Comparison of ENCODE assay signal across 23 mouse cellular contexts in the genomic region with DNA sequence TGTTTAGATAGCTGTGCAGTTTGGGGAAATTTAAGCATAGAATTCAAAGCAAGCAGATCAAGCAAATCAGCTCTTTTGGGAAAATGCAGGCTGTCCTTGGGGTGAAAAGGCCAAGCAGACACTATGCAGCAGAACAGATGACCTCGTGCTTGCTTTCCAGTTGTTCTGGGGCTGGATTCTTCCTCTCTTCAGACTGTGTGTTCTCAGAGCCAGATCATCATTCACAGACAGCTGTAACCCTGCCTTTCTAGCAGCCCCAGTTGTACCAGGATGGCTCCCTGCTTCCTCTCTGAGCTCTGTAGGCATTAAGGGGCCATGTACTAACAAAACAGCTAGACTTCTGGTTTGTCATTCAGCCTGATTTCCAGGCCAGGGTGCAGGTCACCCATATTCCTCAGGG.
A peak's percentile ranks its signal among the peaks of the same experiment; 100 is the strongest.
DNase-seq lines count a peak whose midpoint lies in the region; ATAC-seq and TF ChIP-seq lines count a peak whose summit lies in the region.
"Had no signal": no experiment of that assay in that cellular context is flagged by ENCODE, and none has a peak within 500 bp of the region (broad histone marks: within the 10 kb centered on the region; RNA-seq: fewer than 3 reads in every experiment).

No protein-coding gene starts in this region.

- H3K4me1 ChIP-seq in liver, adult 2 months (ENCODE audit: control insufficient read depth, insufficient read depth, low read length), result no peaks in the 10 kb centered on the region
- no peaks in the 10 kb centered on the region for H3K4me1 ChIP-seq in liver, postnatal 0 days (ENCODE audit: insufficient read depth)
- H3K4me1 ChIP-seq in lung, embryonic 16.5 days (replicated peaks; ENCODE audit: control insufficient read depth, insufficient read depth, low read length), result no peaks in the 10 kb centered on the region
- H3K4me1 ChIP-seq in lung, adult 2 months (ENCODE audit: control insufficient read depth, insufficient read depth, low read length), result no peaks in the 10 kb centered on the region
- H3K4me1 ChIP-seq: forebrain, embryonic 10.5 days; forebrain, embryonic 13.5 days; heart, embryonic 10.5 days; heart, embryonic 13.5 days; hindbrain, embryonic 12.5 days; hindbrain, embryonic 15.5 days had no signal

- H3K36me3 ChIP-seq in liver, adult 2 months (ENCODE audit: control insufficient read depth, insufficient read depth, low read length), result no peaks in the 10 kb centered on the region
- H3K36me3 ChIP-seq in liver, postnatal 0 days (replicated peaks; ENCODE audit: insufficient read depth, low read length), result no peaks in the 10 kb centered on the region
- H3K36me3 ChIP-seq in lung, embryonic 16.5 days (ENCODE audit: control insufficient read depth, insufficient read depth, low read length), result no peaks in the 10 kb centered on the region
- H3K36me3 ChIP-seq: forebrain, embryonic 10.5 days; heart, embryonic 10.5 days; heart, embryonic 13.5 days; hindbrain, embryonic 12.5 days; hindbrain, embryonic 15.5 days had no signal

- no peak overlapping the region for H3K27ac ChIP-seq in liver, adult 2 months (replicated peaks; ENCODE audit: insufficient read depth, low read depth, low read length)
- no peak overlapping the region for H3K27ac ChIP-seq in liver, postnatal 0 days (ENCODE audit: low read depth)
- no peak overlapping the region for H3K27ac ChIP-seq in lung, embryonic 16.5 days (ENCODE audit: low read length)
- H3K27ac ChIP-seq: forebrain, embryonic 10.5 days; forebrain, embryonic 13.5 days; heart, adult 2 months; heart, embryonic 10.5 days; heart, embryonic 13.5 days; hindbrain, embryonic 12.5 days; hindbrain, embryonic 15.5 days had no signal

- no peaks in the 10 kb centered on the region for H3K9me3 ChIP-seq in liver, postnatal 0 days (ENCODE audit: low read length)
- no peaks in the 10 kb centered on the region for H3K9me3 ChIP-seq in lung, embryonic 16.5 days (ENCODE audit: control insufficient read depth, low read length)
- H3K9me3 ChIP-seq: forebrain, embryonic 10.5 days; forebrain, embryonic 13.5 days; heart, embryonic 10.5 days; heart, embryonic 13.5 days; hindbrain, embryonic 12.5 days; hindbrain, embryonic 15.5 days had no signal

- ATAC-seq in liver, postnatal 0 days, result no peak
- peak; percentile 83 for ATAC-seq in lung, embryonic 16.5 days (ENCODE audit: low read depth)
- ATAC-seq: CD4-positive, CD25-positive, alpha-beta regulatory T cell, adult 4 months; forebrain, embryonic 13.5 days; forebrain, embryonic 16.5 days had no signal

- TF ChIP-seq POLR2A in liver, adult 2 months (IDR thresholded peaks at IDR 0.05; ENCODE audit: extremely low read depth, insufficient read depth, low read length), result no peak
- TF ChIP-seq POLR2A in lung, adult 2 months (IDR thresholded peaks at IDR 0.05; ENCODE audit: borderline replicate concordance, extremely low read depth, low read depth, low read length), result no peak

- H3K9ac ChIP-seq in liver, adult 2 months (ENCODE audit: low read depth, low read length), result no peak overlapping the region
- no peak overlapping the region for H3K9ac ChIP-seq in liver, postnatal 0 days (replicated peaks)
- H3K9ac ChIP-seq in lung, embryonic 16.5 days (ENCODE audit: low read length), result no peak overlapping the region
- H3K9ac ChIP-seq: forebrain, embryonic 13.5 days; heart, embryonic 13.5 days; hindbrain, embryonic 12.5 days; hindbrain, embryonic 15.5 days had no signal

- H3K27me3 ChIP-seq in liver, adult 2 months (ENCODE audit: control insufficient read depth, insufficient read depth, low read length), result no peaks in the 10 kb centered on the region
- H3K27me3 ChIP-seq in liver, postnatal 0 days (ENCODE audit: insufficient read depth, low read length), result no peaks in the 10 kb centered on the region
- no peaks in the 10 kb centered on the region for H3K27me3 ChIP-seq in lung, embryonic 16.5 days (ENCODE audit: control insufficient read depth, insufficient read depth, low read depth, low read length)
- H3K27me3 ChIP-seq: forebrain, embryonic 13.5 days; heart, embryonic 13.5 days; hindbrain, embryonic 12.5 days; hindbrain, embryonic 15.5 days had no signal

- H3K79me2 ChIP-seq in liver, adult 2 months (ENCODE audit: control insufficient read depth, insufficient read depth, low read length), result no peaks in the 10 kb centered on the region

- no peak for TF ChIP-seq CTCF in liver, adult 2 months (IDR thresholded peaks at IDR 0.05; ENCODE audit: low read depth, low read length)
- TF ChIP-seq CTCF in liver, postnatal 0 days (IDR thresholded peaks at IDR 0.05; ENCODE audit: low read depth), result no peak
- no peak for TF ChIP-seq CTCF in lung, adult 2 months (IDR thresholded peaks at IDR 0.05; ENCODE audit: insufficient read depth, low read length)

- DNase-seq in liver, adult 2 months (ENCODE audit: extremely low read depth, low read depth, low spot score), result peak; percentile 4
- no peak for DNase-seq in liver, postnatal 0 days
- DNase-seq in lung, adult 2 months, result no peak
- peak; percentile 11 for DNase-seq in lung, postnatal 36 days
- no peak for DNase-seq in right cerebral cortex, postnatal 14 days
- DNase-seq: adrenal gland, adult 8-10 months; adrenal gland, postnatal 36 days; cerebellum, adult 18-20 months; cerebellum, adult 9-10 months; cerebellum, postnatal 14 days; gastrocnemius, postnatal 10 days; gastrocnemius, postnatal 36 days; heart, adult 2 months; heart, postnatal 14 days had no signal

- TF ChIP-seq EP300 in liver, postnatal 0 days (IDR thresholded peaks at IDR 0.05; ENCODE audit: low read depth), result no peak

- no peak overlapping the region for H3K4me2 ChIP-seq in liver, postnatal 0 days (ENCODE audit: low read depth, low read length)
- H3K4me2 ChIP-seq in lung, embryonic 16.5 days (ENCODE audit: low read depth, low read length), result no peak overlapping the region
- H3K4me2 ChIP-seq: forebrain, embryonic 13.5 days; heart, embryonic 13.5 days; hindbrain, embryonic 12.5 days; hindbrain, embryonic 15.5 days had no signal

- 45% methylated on average over 1 of the region's 1 CpGs for WGBS in liver, adult 2 months
- WGBS in liver, postnatal 0 days (ENCODE audit: insufficient replicate concordance), result 38% methylated on average over 1 of the region's 1 CpGs
- 13% methylated on average over 1 of the region's 1 CpGs for WGBS in lung, embryonic 16.5 days
- 52% methylated on average over 1 of the region's 1 CpGs for WGBS in lung, adult 2 months

- no peak overlapping the region for H3K4me3 ChIP-seq in liver, adult 2 months (ENCODE audit: insufficient read depth, low read depth, low read length)
- H3K4me3 ChIP-seq in liver, postnatal 0 days (ENCODE audit: low read depth, low read length), result no peak overlapping the region
- no peak overlapping the region for H3K4me3 ChIP-seq in lung, embryonic 16.5 days (ENCODE audit: low read length)
- H3K4me3 ChIP-seq in lung, adult 2 months (replicated peaks; ENCODE audit: extremely low read depth, low read depth, low read length), result no peak overlapping the region
- H3K4me3 ChIP-seq: forebrain, embryonic 10.5 days; forebrain, embryonic 13.5 days; heart, adult 2 months; heart, embryonic 10.5 days; heart, embryonic 13.5 days; hindbrain, embryonic 12.5 days; hindbrain, embryonic 15.5 days had no signal

Comparison
In these comparisons a context has a peak if more than half of its experiments do, and no peak if none do; other contexts are left out.
1. DNase-seq: peak in liver, adult 2 months (single experiment) and lung, postnatal 36 days (single experiment); none in liver, postnatal 0 days (single experiment), lung, adult 2 months (single experiment) and right cerebral cortex, postnatal 14 days (single experiment).